Mouse (Mus musculus) CH12.LX (cell line): ENCODE measurements around the gene Trappc4. TPM values are rescaled to one million over a fixed set of nuclear protein-coding genes. Genes with fewer than 3 reads are reported as not detected.

Experiments used
- DNase-seq: peaks from one replicate; pipeline ENCODE4 v3.0.0-alpha.2; 2013; ENCODE audit errors: extremely low read depth
- H3K27ac ChIP-seq: 2 replicates; pipeline ENCODE4 v1.5.1; 2012; ENCODE audit warnings: low read depth, mild to moderate bottlenecking, control low read depth, moderate library complexity; ENCODE audit not compliant: insufficient read depth
- H3K27me3 ChIP-seq: replicated peaks from 2 replicates; pipeline ENCODE3; 2012; ENCODE audit warnings: inconsistent platforms
- H3K36me3 ChIP-seq, 2 experiments: replicated peaks in 1 of 2; 2 replicates each; pipeline versions ENCODE3 to v1.6.1; 2012; ENCODE audit warnings: inconsistent platforms in 1 of 2, low read length in 1 of 2, mild to moderate bottlenecking in 1 of 2, mixed read lengths in 1 of 2, moderate library complexity in 1 of 2; ENCODE audit not compliant: control insufficient read depth in 1 of 2, insufficient read depth in 1 of 2
- H3K4me1 ChIP-seq, 2 experiments: 2 replicates each; pipeline ENCODE4 v1.6.1; 2012; ENCODE audit warnings: inconsistent platforms in 1 of 2, moderate library complexity in 1 of 2; ENCODE audit not compliant: insufficient read depth in 2 of 2, control insufficient read depth in 1 of 2
- H3K4me2 ChIP-seq: 2 replicates; pipeline ENCODE4 v1.6.1; 2012; ENCODE audit warnings: low read depth, mild to moderate bottlenecking, control low read depth; ENCODE audit not compliant: poor library complexity, insufficient read depth, severe bottlenecking
- H3K4me3 ChIP-seq, 3 experiments: fragments of 150-350 bp in 1 of 3; sonication (generic) in 1 of 3; replicated peaks in 1 of 3; 2 replicates each; pipeline versions ENCODE3 to v1.5.1; 2011 to 2012; ENCODE audit warnings: low read depth in 2 of 3, low read length in 2 of 3, mild to moderate bottlenecking in 2 of 3, moderate library complexity in 2 of 3, control low read depth in 1 of 3, improper control_type of control experiment in 1 of 3, inconsistent platforms in 1 of 3, mixed read lengths in 1 of 3; ENCODE audit not compliant: poor library complexity in 1 of 3
- H3K79me2 ChIP-seq: replicated peaks from 2 replicates; pipeline ENCODE4 v1.6.1; 2012; ENCODE audit warnings: mild to moderate bottlenecking, moderate library complexity; ENCODE audit not compliant: control insufficient read depth, poor library complexity, insufficient read depth, severe bottlenecking; ENCODE audit errors: extremely low read depth
- H3K9ac ChIP-seq: 2 replicates; pipeline ENCODE4 v1.6.1; 2012; ENCODE audit warnings: low read depth, mild to moderate bottlenecking, control low read depth, moderate library complexity; ENCODE audit not compliant: insufficient read depth
- H3K9me3 ChIP-seq: replicated peaks from 2 replicates; pipeline ENCODE3; 2012; ENCODE audit warnings: low read length, inconsistent platforms, mixed read lengths
- BHLHE40 ChIP-seq: IDR thresholded peaks from 2 replicates; pipeline ENCODE4 v1.6.1; 2011; ENCODE audit warnings: mild to moderate bottlenecking, low read depth, low read length, improper control_type of control experiment
- CHD2 ChIP-seq: IDR thresholded peaks from 2 replicates; pipeline ENCODE4 v1.6.1; 2011; ENCODE audit warnings: low read length, improper control_type of control experiment
- E2F4 ChIP-seq: IDR thresholded peaks from 2 replicates; pipeline ENCODE4 v1.6.1; 2011; ENCODE audit warnings: low read depth, low read length, improper control_type of control experiment; ENCODE audit not compliant: insufficient replicate concordance
- ETS1 ChIP-seq: conservative IDR thresholded peaks from 2 replicates; pipeline ENCODE4 v1.6.1; 2012; ENCODE audit warnings: low read depth, mild to moderate bottlenecking, inconsistent platforms, low read length, improper control_type of control experiment, moderate library complexity
- GABPA ChIP-seq: IDR thresholded peaks from 2 replicates; pipeline ENCODE4 v1.6.1; 2012; ENCODE audit warnings: low read depth, low read length, improper control_type of control experiment, inconsistent platforms; ENCODE audit not compliant: insufficient replicate concordance
- JUND ChIP-seq: conservative IDR thresholded peaks from 2 replicates; pipeline ENCODE4 v1.6.1; 2011; ENCODE audit warnings: low read depth, low read length, improper control_type of control experiment
- KAT2A ChIP-seq: IDR thresholded peaks from 2 replicates; pipeline ENCODE4 v1.6.1; 2012; ENCODE audit warnings: low read length, improper control_type of control experiment, inconsistent platforms; ENCODE audit not compliant: insufficient replicate concordance
- MAX ChIP-seq: IDR thresholded peaks from 2 replicates; pipeline ENCODE4 v1.6.1; 2011; ENCODE audit warnings: low read length, improper control_type of control experiment
- MAZ ChIP-seq: IDR thresholded peaks from 2 replicates; pipeline ENCODE4 v1.6.1; 2012; ENCODE audit warnings: low read depth, mild to moderate bottlenecking, inconsistent platforms, low read length, improper control_type of control experiment, moderate library complexity
- MEF2A ChIP-seq: IDR thresholded peaks from 2 replicates; pipeline ENCODE4 v1.6.1; 2014; ENCODE audit warnings: low read depth, mild to moderate bottlenecking, inconsistent platforms, low read length, improper control_type of control experiment, borderline replicate concordance
- NRF1 ChIP-seq: IDR thresholded peaks from 2 replicates; pipeline ENCODE4 v1.6.1; 2014; ENCODE audit warnings: low read depth, mild to moderate bottlenecking, inconsistent platforms, low read length, improper control_type of control experiment, moderate library complexity
- POLR2A ChIP-seq: IDR thresholded peaks from 2 replicates; pipeline ENCODE4 v1.6.1; 2011; ENCODE audit warnings: low read depth, mild to moderate bottlenecking, improper control_type of control experiment, low read length
- RAD21 ChIP-seq: IDR thresholded peaks from 2 replicates; pipeline ENCODE4 v1.6.1; 2011; ENCODE audit warnings: low read depth, mild to moderate bottlenecking, low read length, improper control_type of control experiment, moderate library complexity
- RCOR1 ChIP-seq: conservative IDR thresholded peaks from 2 replicates; pipeline ENCODE4 v1.6.1; 2012; ENCODE audit warnings: low read depth, mild to moderate bottlenecking, inconsistent platforms, low read length, improper control_type of control experiment
- SIN3A ChIP-seq: IDR thresholded peaks from 2 replicates; pipeline ENCODE4 v1.6.1; 2012; ENCODE audit warnings: low read length, improper control_type of control experiment, inconsistent platforms
- TBP ChIP-seq: conservative IDR thresholded peaks from 2 replicates; pipeline ENCODE4 v1.6.1; 2011; ENCODE audit warnings: low read depth, low read length, improper control_type of control experiment
- TCF12 ChIP-seq: IDR thresholded peaks from 2 replicates; pipeline ENCODE4 v1.6.1; 2014; ENCODE audit warnings: low read depth, mild to moderate bottlenecking, inconsistent platforms, low read length, improper control_type of control experiment
- UBTF ChIP-seq: IDR thresholded peaks from 2 replicates; pipeline ENCODE4 v1.6.1; 2012; ENCODE audit warnings: low read depth, mild to moderate bottlenecking, inconsistent platforms, low read length, improper control_type of control experiment, moderate library complexity
- USF2 ChIP-seq: conservative IDR thresholded peaks from 2 replicates; pipeline ENCODE4 v1.6.1; 2011; ENCODE audit warnings: low read depth, low read length, improper control_type of control experiment
- ZC3H11A ChIP-seq: IDR thresholded peaks from 2 replicates; pipeline ENCODE4 v1.6.1; 2012; ENCODE audit warnings: low read depth, mild to moderate bottlenecking, inconsistent platforms, low read length, improper control_type of control experiment
- ZMIZ1 ChIP-seq: IDR thresholded peaks from 2 replicates; pipeline ENCODE4 v1.6.1; 2012; ENCODE audit warnings: low read depth, mild to moderate bottlenecking, inconsistent platforms, low read length, improper control_type of control experiment
- dilution Hi-C: fragments of 300-500 bp; cut with MboI; formaldehyde crosslinking; loops from 2 replicates; pipeline ENCODE4 v1.14.3; 2020; ENCODE audit warnings: low sequenced_read_pairs; ENCODE audit not compliant: extremely low pct_unique_long_range_greater_than_20kb, extremely low pct_ligation_motif_present
- in situ Hi-C: fragments of 300-500 bp; cut with MboI; formaldehyde crosslinking; loops from 3 replicates; pipeline ENCODE4 v1.14.3; 2019; ENCODE audit warnings: low sequenced_read_pairs, low pct_ligation_motif_present, low pct_unique_long_range_greater_than_20kb, mixed read lengths
- polyA plus RNA-seq: library from polyadenylated mRNA; unstranded; fragments of >175 nt; gene quantifications from 2 replicates; pipeline ENCODE4 v1.2.1, GENCODE M21; 2012; ENCODE audit warnings: low read depth; ENCODE audit not compliant: insufficient read length
- total RNA-seq, 2 experiments: library from RNA; depleted of rRNA; stranded (reverse); fragments of 300-350 nt in 1 of 2; fragments of >200 nt in 1 of 2; gene quantifications; 2 replicates each; pipeline ENCODE4 v1.2.3; 2012 to 2014

Trappc4 gene
- total and polyA plus RNA-seq, 3 experiments = 69.2 to 125 (median 81.3) TPM

GRCm38 (mm10) chr9:44399114-44399794 lies 8.1 kb downstream of the Trappc4 start:
- Histone ChIP-seq H3K4me3 (no peak overlapping the region), H3K4me2 (no peak overlapping the region), H3K36me3 (peaks cover 40 to 60% of the 10 kb centered on the region in 2 experiments), H3K9me3 (no peaks in the 10 kb centered on the region), H3K27ac (peak overlapping the region; percentile 11; the same call in 1 of the 2 replicates), H3K9ac (no peak overlapping the region), H3K4me1 (peaks cover 10 to 79% of the 10 kb centered on the region in 2 experiments), H3K27me3 (no peaks in the 10 kb centered on the region), H3K79me2 (no peaks in the 10 kb centered on the region; the same call in 1 of the 2 replicates)
- no peak for DNase-seq
- TF ChIP-seq CHD2 (no peak), E2F4 (no peak), TCF12 (no peak), ETS1 (no peak), POLR2A (no peak), MAX (no peak), UBTF (no peak), BHLHE40 (no peak), TBP (no peak), ZC3H11A (no peak), KAT2A (no peak), MEF2A (no peak), USF2 (no peak), NRF1 (no peak), SIN3A (no peak), MAZ (no peak), GABPA (no peak), RCOR1 (no peak), ZMIZ1 (no peak)
- dilution Hi-C loops (no loop called here), in situ Hi-C loops (loop anchor here (5.0 kb wide), 1 partner anchor 57 kb away; the partner anchor contains the start of gene Hmbs)

- Histone ChIP-seq H3K4me3 (no peak overlapping the region), H3K4me1 (peaks cover 10 to 73% of the 10 kb centered on the region in 2 experiments), H3K9me3 (no peaks in the 10 kb centered on the region), H3K79me2 (no peaks in the 10 kb centered on the region), H3K27ac (no peak overlapping the region), H3K27me3 (no peaks in the 10 kb centered on the region), H3K4me2 (no peak overlapping the region), H3K9ac (no peak overlapping the region), H3K36me3 (peaks cover 34 to 53% of the 10 kb centered on the region in 2 experiments)
- dilution Hi-C loops = no loop called here
- in situ Hi-C loops = loop anchor here (5.0 kb wide), 1 partner anchor 56 kb away; the partner anchor contains the start of gene Hmbs
- no peak for DNase-seq
- TF ChIP-seq TBP (no peak), SIN3A (no peak), GABPA (no peak), CHD2 (no peak), JUND (no peak), RAD21 (no peak)
Observed at GRCm38 (mm10) chr9:44398551-44398950, 8.8 kb downstream of the Trappc4 start.
